Mouse (Mus musculus): Measurements from ENCODE around the gene Reg1. TPM values are rescaled to one million over a fixed set of nuclear protein-coding genes. Genes with fewer than 3 reads are reported as not detected.
"Not testable (repeated sequence)": the region's sequence is repeated elsewhere in the genome, so short reads cannot be mapped to it uniquely, and the experiment has no call there.

The Reg1 gene
- polyA plus RNA-seq (2016; fragmentation: Nextera tagmentation; extraction: Ambion mirVana), result not detected in 2 replicates

DNA sequence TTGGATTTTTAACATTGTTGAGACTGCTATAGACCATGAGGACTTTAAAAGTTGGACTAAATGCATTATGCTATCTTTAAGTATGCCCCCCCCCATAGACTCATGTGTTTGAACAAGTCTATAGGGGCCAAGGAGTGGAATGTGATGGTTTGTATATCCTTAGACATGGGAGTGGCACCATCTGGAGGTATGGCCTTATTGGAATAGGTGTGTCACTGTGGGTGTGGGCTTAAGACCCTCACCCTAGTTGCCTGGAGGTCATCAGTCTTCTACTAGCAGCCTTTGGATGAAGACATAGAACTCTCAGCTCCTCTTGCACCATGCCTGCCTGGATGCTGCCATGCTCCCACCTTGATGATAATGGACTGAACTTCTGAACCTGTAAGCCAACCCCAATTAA, at the start of gene Reg1:
Reg1 (plus strand) TSS at position 301 of the 400 bp plus-strand sequence.
- not testable (repeated sequence) for H3K9ac ChIP-seq; H3K27ac ChIP-seq; H3K36me3 ChIP-seq; H3K4me2 ChIP-seq (replicated peaks); H3K4me1 ChIP-seq; ATAC-seq (ENCODE audit: insufficient number of reproducible peaks, insufficient read depth, low FRiP score, low TSS enrichment); H3K9me3 ChIP-seq; H3K4me3 ChIP-seq; H3K27me3 ChIP-seq

DNA sequence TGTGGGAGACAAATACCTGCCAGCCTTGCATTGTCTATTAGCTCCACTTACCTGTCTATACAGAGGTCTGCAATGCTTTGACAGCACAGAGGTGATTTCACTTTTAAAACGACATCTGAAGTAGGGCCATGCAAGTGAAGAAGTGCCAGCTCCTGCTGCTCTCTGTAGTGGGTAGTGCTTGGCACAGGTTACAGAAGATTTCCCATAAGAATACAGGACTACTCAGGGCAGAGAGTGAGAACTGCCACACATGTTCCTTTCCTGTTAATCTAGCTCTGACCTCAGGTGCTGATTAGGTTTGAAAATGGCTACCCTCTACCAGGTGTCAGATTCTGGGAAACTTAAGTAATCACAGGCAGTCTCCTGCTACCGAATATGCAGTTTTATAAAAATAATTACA, 43.7 kb upstream of the Reg1 start, which contains the start of gene Reg3d:
Reg3d (minus strand) TSS at position 101 of the 400 bp plus-strand sequence.
- no peaks in the 10 kb centered on the region for H3K36me3 ChIP-seq
- WGBS, result 71% methylated on average over 2 of the region's 2 CpGs
- ATAC-seq (ENCODE audit: insufficient number of reproducible peaks, insufficient read depth, low FRiP score, low TSS enrichment), result no peak

DNA sequence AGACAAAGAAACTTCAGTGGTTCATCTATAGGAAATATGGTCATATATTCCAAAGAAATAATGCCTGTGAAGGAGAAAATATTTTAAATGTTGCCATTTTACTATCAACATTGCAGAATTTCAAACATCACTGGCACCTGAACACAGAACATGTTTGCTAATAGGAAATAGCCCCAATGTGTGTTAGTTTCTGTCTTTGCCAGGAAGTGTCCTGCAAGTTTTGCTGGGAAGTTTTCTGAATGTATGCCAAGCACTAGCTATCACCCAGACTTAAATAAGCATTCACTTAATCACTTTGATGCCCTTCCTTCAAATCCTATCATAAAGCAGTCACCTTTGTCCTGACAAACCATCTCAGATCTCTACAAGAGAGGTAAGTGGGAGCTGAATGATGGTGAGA, 42.1 kb upstream of the Reg1 start, which contains the start of gene Reg3a:
Reg3a (plus strand) TSS at position 301 of the 400 bp plus-strand sequence.
- ATAC-seq (ENCODE audit: insufficient number of reproducible peaks, insufficient read depth, low FRiP score, low TSS enrichment), result no peak
- H3K27me3 ChIP-seq, result no peaks in the 10 kb centered on the region
- H3K4me2 ChIP-seq (replicated peaks), result no peak within 1 kb of the TSS
- no peaks in the 10 kb centered on the region for H3K4me1 ChIP-seq
- no peak within 1 kb of the TSS for H3K9ac ChIP-seq
- H3K27ac ChIP-seq, result no peak within 1 kb of the TSS
- H3K36me3 ChIP-seq, result no peaks in the 10 kb centered on the region
- H3K9me3 ChIP-seq, result no peaks in the 10 kb centered on the region
- no peak within 1 kb of the TSS for H3K4me3 ChIP-seq

More for the DNA sequence above, 43.7 kb upstream of the Reg1 start, which contains the start of gene Reg3d:
- H3K4me3 ChIP-seq, result no peak within 1 kb of the TSS
- no peaks in the 10 kb centered on the region for H3K27me3 ChIP-seq
- H3K9me3 ChIP-seq, result no peaks in the 10 kb centered on the region
- H3K4me2 ChIP-seq (replicated peaks), result no peak within 1 kb of the TSS
- no peaks in the 10 kb centered on the region for H3K4me1 ChIP-seq
- H3K27ac ChIP-seq, result no peak within 1 kb of the TSS
- H3K9ac ChIP-seq, result no peak within 1 kb of the TSS

DNA sequence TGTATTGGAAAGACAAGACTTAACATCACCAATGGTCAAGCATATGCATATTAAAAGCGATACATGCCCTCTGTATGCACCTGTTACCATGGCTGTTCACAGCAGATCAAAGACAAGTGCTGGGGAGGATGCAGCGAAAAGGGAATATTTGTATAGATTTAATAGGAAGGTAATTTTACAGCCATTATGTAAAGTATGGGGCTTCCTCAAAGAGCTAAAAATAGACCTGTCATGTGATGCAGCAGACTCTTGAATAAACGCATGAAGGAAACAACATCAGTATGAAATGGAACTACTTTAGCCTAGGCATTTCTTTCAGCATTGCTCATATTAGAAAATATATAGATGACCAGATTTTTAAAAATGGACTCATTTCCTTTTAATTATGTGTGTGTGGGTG, 36.9 kb upstream of the Reg1 start:
- WGBS, result 85% methylated on average over 3 of the region's 3 CpGs
- no peaks in the 10 kb centered on the region for H3K4me1 ChIP-seq
- H3K9me3 ChIP-seq, result no peaks in the 10 kb centered on the region
- no peak overlapping the region for H3K4me2 ChIP-seq (replicated peaks)
- H3K4me3 ChIP-seq, result no peak overlapping the region
- no peak overlapping the region for H3K27ac ChIP-seq
- no peak for ATAC-seq (ENCODE audit: insufficient number of reproducible peaks, insufficient read depth, low FRiP score, low TSS enrichment)
- no peaks in the 10 kb centered on the region for H3K36me3 ChIP-seq
- H3K27me3 ChIP-seq, result no peaks in the 10 kb centered on the region
- H3K9ac ChIP-seq, result no peak overlapping the region

GRCm38 (mm10) chr6:78395323-78395722, 27.2 kb upstream of the Reg1 start, which contains the start of gene Reg2:
Gene Reg2 (plus strand): TSS chr6:78395623.
- 93% methylated on average over 5 of the region's 17 CpGs for WGBS
- not testable (repeated sequence) for H3K27me3 ChIP-seq; H3K36me3 ChIP-seq; ATAC-seq (ENCODE audit: insufficient number of reproducible peaks, insufficient read depth, low FRiP score, low TSS enrichment); H3K9me3 ChIP-seq; H3K4me2 ChIP-seq (replicated peaks); H3K27ac ChIP-seq; H3K9ac ChIP-seq; H3K4me3 ChIP-seq; H3K4me1 ChIP-seq

DNA sequence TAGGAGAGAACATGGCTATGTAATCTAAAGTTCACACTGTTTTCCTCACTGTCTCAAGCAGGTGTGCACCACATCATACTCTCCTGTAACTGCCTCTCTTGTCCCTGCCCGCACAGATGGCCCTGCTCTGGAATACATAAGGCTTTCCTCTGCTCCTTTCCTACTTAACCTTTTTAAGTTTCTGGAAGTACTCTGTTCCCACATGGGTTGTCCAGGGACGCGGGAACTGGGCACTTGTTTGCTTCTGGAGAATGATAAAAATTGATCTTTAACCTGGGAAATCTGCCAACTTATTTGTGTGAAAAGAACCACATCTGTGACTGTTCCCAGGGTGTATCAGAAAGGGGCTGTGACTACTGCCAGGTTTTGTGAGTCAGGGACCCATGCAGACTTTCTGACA, 3.0 kb downstream of the Reg1 start:
- no peak overlapping the region for H3K27ac ChIP-seq
- H3K4me3 ChIP-seq, result no peak overlapping the region
- WGBS, result 80% methylated on average over 3 of the region's 3 CpGs
- no peaks in the 10 kb centered on the region for H3K36me3 ChIP-seq
- H3K4me2 ChIP-seq (replicated peaks), result no peak overlapping the region
- no peak overlapping the region for H3K9ac ChIP-seq
- H3K4me1 ChIP-seq, result no peaks in the 10 kb centered on the region
- ATAC-seq (ENCODE audit: insufficient number of reproducible peaks, insufficient read depth, low FRiP score, low TSS enrichment), result no peak
- no peaks in the 10 kb centered on the region for H3K9me3 ChIP-seq
- H3K27me3 ChIP-seq, result no peaks in the 10 kb centered on the region

GRCm38 (mm10) chr6:78447202-78447601, 24.7 kb downstream of the Reg1 start:
- Histone ChIP-seq H3K4me2 (replicated peaks) (no peak overlapping the region), H3K4me1 (no peaks in the 10 kb centered on the region), H3K9ac (no peak overlapping the region), H3K27ac (no peak overlapping the region), H3K27me3 (no peaks in the 10 kb centered on the region), H3K4me3 (no peak overlapping the region), H3K36me3 (no peaks in the 10 kb centered on the region), H3K9me3 (no peaks in the 10 kb centered on the region)
- WGBS, result 77% methylated on average over 1 of the region's 1 CpGs
- ATAC-seq (ENCODE audit: insufficient number of reproducible peaks, insufficient read depth, low FRiP score, low TSS enrichment), result no peak

GRCm38 (mm10) chr6:78448409-78448808, 25.9 kb downstream of the Reg1 start:
- Histone ChIP-seq H3K9me3 (no peaks in the 10 kb centered on the region), H3K4me2 (replicated peaks) (no peak overlapping the region), H3K27me3 (no peaks in the 10 kb centered on the region), H3K9ac (no peak overlapping the region), H3K36me3 (no peaks in the 10 kb centered on the region), H3K4me3 (no peak overlapping the region), H3K4me1 (no peaks in the 10 kb centered on the region), H3K27ac (no peak overlapping the region)
- no peak for ATAC-seq (ENCODE audit: insufficient number of reproducible peaks, insufficient read depth, low FRiP score, low TSS enrichment)

DNA sequence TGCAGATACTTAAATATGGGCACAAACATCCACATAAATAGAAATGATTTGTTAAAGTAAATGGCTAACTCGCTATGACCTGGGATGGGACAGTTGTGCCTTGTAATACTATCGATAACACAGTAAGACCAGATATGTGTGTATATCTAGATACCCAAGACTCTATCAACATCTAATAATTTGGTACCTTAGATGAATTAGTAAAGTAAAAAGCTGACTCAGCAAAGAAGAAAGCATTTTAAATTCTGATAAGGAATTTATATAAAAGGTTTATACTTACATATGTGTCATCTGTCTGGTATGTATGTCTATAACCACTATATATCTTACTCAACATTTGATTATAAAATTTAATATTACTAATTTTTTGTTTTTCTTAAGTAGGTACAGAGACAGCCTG, 30.3 kb downstream of the Reg1 start:
- ATAC-seq (ENCODE audit: insufficient number of reproducible peaks, insufficient read depth, low FRiP score, low TSS enrichment), result no peak
- no peak overlapping the region for H3K9ac ChIP-seq
- H3K36me3 ChIP-seq, result no peaks in the 10 kb centered on the region
- no peaks in the 10 kb centered on the region for H3K27me3 ChIP-seq
- H3K9me3 ChIP-seq, result no peaks in the 10 kb centered on the region
- H3K27ac ChIP-seq, result no peak overlapping the region
- 87% methylated on average over 2 of the region's 2 CpGs for WGBS
- H3K4me2 ChIP-seq (replicated peaks), result no peak overlapping the region
- H3K4me1 ChIP-seq, result no peaks in the 10 kb centered on the region
- H3K4me3 ChIP-seq, result no peak overlapping the region

- Histone ChIP-seq H3K27ac (no peak overlapping the region), H3K27me3 (no peaks in the 10 kb centered on the region), H3K36me3 (no peaks in the 10 kb centered on the region), H3K4me1 (no peaks in the 10 kb centered on the region), H3K9ac (no peak overlapping the region), H3K4me3 (no peak overlapping the region), H3K9me3 (no peaks in the 10 kb centered on the region), H3K4me2 (replicated peaks) (no peak overlapping the region)
- WGBS, result 40% methylated on average over 3 of the region's 3 CpGs
- no peak for ATAC-seq (ENCODE audit: insufficient number of reproducible peaks, insufficient read depth, low FRiP score, low TSS enrichment)
These were observed 37.8 kb downstream of the Reg1 start for GRCm38 (mm10) chr6:78460191-78460825.

GRCm38 (mm10) chr6:78462360-78462759, 39.8 kb downstream of the Reg1 start:
- ATAC-seq (ENCODE audit: insufficient number of reproducible peaks, insufficient read depth, low FRiP score, low TSS enrichment), result no peak
- Histone ChIP-seq H3K4me1 (no peaks in the 10 kb centered on the region), H3K9me3 (no peaks in the 10 kb centered on the region), H3K9ac (no peak overlapping the region), H3K4me2 (replicated peaks) (no peak overlapping the region), H3K4me3 (no peak overlapping the region), H3K36me3 (no peaks in the 10 kb centered on the region), H3K27ac (no peak overlapping the region), H3K27me3 (no peaks in the 10 kb centered on the region)
- 74% methylated on average over 2 of the region's 2 CpGs for WGBS

GRCm38 (mm10) chr6:78463266-78463665, 40.8 kb downstream of the Reg1 start:
- H3K9me3 ChIP-seq, result no peaks in the 10 kb centered on the region
- H3K27ac ChIP-seq, result no peak overlapping the region
- H3K9ac ChIP-seq, result no peak overlapping the region
- H3K4me1 ChIP-seq, result no peaks in the 10 kb centered on the region
- H3K4me2 ChIP-seq (replicated peaks), result no peak overlapping the region
- H3K36me3 ChIP-seq, result no peaks in the 10 kb centered on the region
- WGBS, result 82% methylated on average over 2 of the region's 2 CpGs
- no peak overlapping the region for H3K4me3 ChIP-seq
- no peak for ATAC-seq (ENCODE audit: insufficient number of reproducible peaks, insufficient read depth, low FRiP score, low TSS enrichment)
- H3K27me3 ChIP-seq, result no peaks in the 10 kb centered on the region
